In genomic region chr6:135473146-135473545, GRCm38 (mm10) we compare ENCODE assay signal across 18 mouse cellular contexts.
"Had no signal": no experiment of that assay in that cellular context is flagged by ENCODE, and none has a peak within 500 bp of the region (broad histone marks: within the 10 kb centered on the region; RNA-seq: fewer than 3 reads in every experiment).

No protein-coding gene starts in this region.

- H3K36me3 ChIP-seq: liver, embryonic 13.5 days; midbrain, embryonic 10.5 days; midbrain, embryonic 13.5 days; neural tube, embryonic 13.5 days; stomach, embryonic 15.5 days had no signal

- H3K9me3 ChIP-seq: liver, embryonic 13.5 days; midbrain, embryonic 10.5 days; midbrain, embryonic 13.5 days; neural tube, embryonic 13.5 days; stomach, embryonic 15.5 days had no signal

- H3K27ac ChIP-seq: kidney, postnatal 0 days; liver, embryonic 13.5 days; midbrain, embryonic 10.5 days; midbrain, embryonic 13.5 days; neural tube, embryonic 13.5 days; stomach, embryonic 15.5 days had no signal

- H3K4me2 ChIP-seq: liver, embryonic 13.5 days; midbrain, embryonic 13.5 days; neural tube, embryonic 13.5 days; stomach, embryonic 15.5 days had no signal

- H3K27me3 ChIP-seq: liver, embryonic 13.5 days; midbrain, embryonic 13.5 days; neural tube, embryonic 13.5 days; stomach, embryonic 15.5 days had no signal

- ATAC-seq: midbrain, embryonic 13.5 days; midbrain, embryonic 16.5 days had no signal

- H3K9ac ChIP-seq: liver, embryonic 13.5 days; midbrain, embryonic 13.5 days; neural tube, embryonic 13.5 days; stomach, embryonic 15.5 days had no signal

- DNase-seq: kidney, adult 11 months; kidney, adult 8-10 months; kidney, postnatal 25 days; liver, embryonic 13.5 days; lung, adult 2 months; lung, postnatal 14 days; lung, postnatal 4 days; right cerebral cortex, postnatal 25 days; spleen, adult 18-20 months; thymus, adult 18-20 months; thymus, postnatal 36 days had no signal

- H3K4me1 ChIP-seq: liver, embryonic 13.5 days; midbrain, embryonic 10.5 days; midbrain, embryonic 13.5 days; neural tube, embryonic 13.5 days; stomach, embryonic 15.5 days had no signal

- H3K4me3 ChIP-seq: liver, embryonic 13.5 days; midbrain, embryonic 10.5 days; midbrain, embryonic 13.5 days; myocyte; neural tube, embryonic 13.5 days; stomach, embryonic 15.5 days had no signal
